In the genomic region with DNA sequence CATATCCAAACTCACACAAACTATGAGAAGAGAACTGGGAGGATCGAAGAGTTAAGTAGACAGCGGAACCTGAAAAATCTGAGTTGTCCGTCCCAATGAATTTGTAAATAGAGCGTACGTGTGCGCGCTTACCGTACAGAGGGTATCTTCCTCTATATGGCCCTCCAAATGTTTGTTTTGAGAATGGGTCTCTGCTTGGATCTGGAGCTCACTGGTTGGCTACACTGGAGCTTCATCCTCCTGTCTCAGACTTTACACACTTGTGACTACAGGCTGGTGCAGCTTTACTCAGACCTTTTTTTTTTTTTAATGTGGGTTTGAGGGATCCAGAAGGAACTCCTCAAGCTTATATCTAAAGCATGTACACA, we compare ENCODE assay signal across 8 mouse cellular contexts. TPM values are rescaled to one million over a fixed set of nuclear protein-coding genes. Genes with fewer than 3 reads are reported as not detected.
DNase-seq lines count a peak whose midpoint lies in the region; ATAC-seq and TF ChIP-seq lines count a peak whose summit lies in the region.

No protein-coding gene starts in this region.

- peak overlapping the region; percentile 74 for H3K4me3 ChIP-seq in heart, embryonic 16.5 days (ENCODE audit: low read length)
- H3K4me3 ChIP-seq in G1E (ENCODE audit: low read depth, low read length), result peak overlapping the region; percentile 97
- H3K4me3 ChIP-seq in hindbrain, embryonic 11.5 days (ENCODE audit: low read depth, low read length), result peak overlapping the region; percentile 89
- H3K4me3 ChIP-seq in midbrain, embryonic 10.5 days, result peak overlapping the region; percentile 94

- no peak for DNase-seq in heart, adult 8-10 months (ENCODE audit: low spot score)
- DNase-seq in G1E (ENCODE audit: low spot score), result no peak
- DNase-seq in hindbrain, embryonic 11.5 days (ENCODE audit: low spot score), result no peak
- no peak for DNase-seq in midbrain, embryonic 10.5 days (ENCODE audit: low spot score)
- no peak for DNase-seq in right cerebral cortex, postnatal 36 days (ENCODE audit: low spot score in 2 of 2)
- no peak for DNase-seq in c-Kit-positive CD71-positive TER-119-positive erythroid progenitor cells, embryonic 14.5 days (ENCODE audit: low spot score)
- DNase-seq in right cerebral cortex, postnatal 25 days, result no peak

- WGBS in heart, embryonic 16.5 days, result under 1% methylated on average over 8 of the region's 8 CpGs
- WGBS in hindbrain, embryonic 11.5 days, result 5% methylated on average over 8 of the region's 8 CpGs
- WGBS in midbrain, embryonic 10.5 days, result 5% methylated on average over 8 of the region's 8 CpGs

- peak overlapping the region; percentile 74 for H3K4me2 ChIP-seq in heart, embryonic 16.5 days (ENCODE audit: low read depth, low read length)
- peak overlapping the region; percentile 37 for H3K4me2 ChIP-seq in hindbrain, embryonic 11.5 days (replicated peaks; ENCODE audit: low read depth, low read length)

- peak; percentile 11; the same call in 1 of the 2 replicates for ATAC-seq in heart, embryonic 16.5 days (replicated peaks; ENCODE audit: extremely low read depth, insufficient read depth, low FRiP score)
- no peak for ATAC-seq in G1E (ENCODE audit: extremely low read depth, insufficient number of reproducible peaks, low FRiP score, poor library complexity, severe bottlenecking)
- ATAC-seq in hindbrain, embryonic 11.5 days (ENCODE audit: low FRiP score), result peak; percentile 67

- H3K9me3 ChIP-seq in heart, embryonic 16.5 days (replicated peaks; ENCODE audit: control insufficient read depth, low read length), result no peaks in the 10 kb centered on the region
- H3K9me3 ChIP-seq in G1E (replicated peaks), result no peaks in the 10 kb centered on the region
- H3K9me3 ChIP-seq in hindbrain, embryonic 11.5 days (ENCODE audit: control insufficient read depth, low read length), result no peaks in the 10 kb centered on the region
- H3K9me3 ChIP-seq in midbrain, embryonic 10.5 days (replicated peaks), result no peaks in the 10 kb centered on the region

- TF ChIP-seq CTCF in G1E (IDR thresholded peaks at IDR 0.05; ENCODE audit: low read depth, low read length), result no peak

- no peaks in the 10 kb centered on the region for H3K27me3 ChIP-seq in heart, embryonic 16.5 days (ENCODE audit: control insufficient read depth, insufficient read depth, low read length)
- peaks cover 8% of the 10 kb centered on the region for H3K27me3 ChIP-seq in G1E (ENCODE audit: insufficient read depth, low read length)
- H3K27me3 ChIP-seq in hindbrain, embryonic 11.5 days (ENCODE audit: control insufficient read depth, insufficient read depth, low read length), result no peaks in the 10 kb centered on the region
- H3K27me3 ChIP-seq in midbrain, embryonic 10.5 days (ENCODE audit: low read depth, poor library complexity, severe bottlenecking), result no peaks in the 10 kb centered on the region

- H3K9ac ChIP-seq in heart, embryonic 16.5 days (ENCODE audit: low read length), result peak overlapping the region; percentile 88
- peak overlapping the region; percentile 76 for H3K9ac ChIP-seq in hindbrain, embryonic 11.5 days (ENCODE audit: low read depth, low read length)

- H3K27ac ChIP-seq in heart, embryonic 16.5 days (ENCODE audit: low read length), result peak overlapping the region; percentile 55
- H3K27ac ChIP-seq in hindbrain, embryonic 11.5 days (ENCODE audit: low read depth, low read length), result no peak overlapping the region
- H3K27ac ChIP-seq in midbrain, embryonic 10.5 days (replicated peaks), result peak overlapping the region; percentile 86

- peaks cover 6% of the 10 kb centered on the region for H3K4me1 ChIP-seq in heart, embryonic 16.5 days (ENCODE audit: control insufficient read depth, insufficient read depth, low read length)
- H3K4me1 ChIP-seq in G1E (ENCODE audit: insufficient read depth, low read depth, low read length), result peaks cover 18% of the 10 kb centered on the region
- H3K4me1 ChIP-seq in hindbrain, embryonic 11.5 days (replicated peaks; ENCODE audit: control insufficient read depth, insufficient read depth, low read length), result 0 out of 2 replicates have a peak, but pooled peaks cover 2% of the 10 kb centered on the region
- H3K4me1 ChIP-seq in midbrain, embryonic 10.5 days, result peaks cover 16% of the 10 kb centered on the region

- no peaks in the 10 kb centered on the region; the same call in 1 of the 2 replicates for H3K36me3 ChIP-seq in heart, embryonic 16.5 days (ENCODE audit: control insufficient read depth, insufficient read depth)
- H3K36me3 ChIP-seq in G1E (replicated peaks), result peaks cover 23% of the 10 kb centered on the region
- no peaks in the 10 kb centered on the region for H3K36me3 ChIP-seq in hindbrain, embryonic 11.5 days (ENCODE audit: control insufficient read depth, insufficient read depth, low read length)
- H3K36me3 ChIP-seq in midbrain, embryonic 10.5 days, result peaks cover 3% of the 10 kb centered on the region

RNA-seq across cellular contexts. Expression of a gene that starts 0.5 kb away (rescaled TPM):
- polyA plus RNA-seq in heart, embryonic 16.5 days (2015; fragmentation: Nextera tagmentation; extraction: Ambion mirVana), result 34.5 and 36.0 TPM in 2 replicates
- 10 to 100 TPM; 44.5 to 62.8 (median 52.1) TPM for total RNA-seq in heart, adult 8-10 months (2022)
- total RNA-seq in G1E (2014; fragmentation: Nextera tagmentation) (24.3 and 26.2 TPM in 2 replicates), G1E (2017) (9.0 and 15.3 TPM in 2 replicates)
- 17.7 and 19.0 TPM in 2 replicates for polyA plus RNA-seq in G1E (2012)
- polyA plus RNA-seq in hindbrain, embryonic 11.5 days (2014; fragmentation: Nextera tagmentation; extraction: Ambion mirVana), result 31.0 and 33.3 TPM in 2 replicates
- polyA plus RNA-seq in midbrain, embryonic 10.5 days (2016; fragmentation: Nextera tagmentation; extraction: Ambion mirVana), result 26.9 and 28.9 TPM in 2 replicates

RNA-seq across cellular contexts. Expression of a gene that starts 26.9 kb away (rescaled TPM):
- 9.1 and 12.2 TPM in 2 replicates for polyA plus RNA-seq in heart, embryonic 16.5 days (2015; fragmentation: Nextera tagmentation; extraction: Ambion mirVana)
- 1 to 10 TPM in 1 of 4 experiments, under 1 TPM in 3; 0.87 to 1.1 (median 0.90) TPM for total RNA-seq in heart, adult 8-10 months (2022)
- not detected in 2 replicates for total RNA-seq in G1E (2014; fragmentation: Nextera tagmentation)
- total RNA-seq in G1E (2017), result 0.06 and 0.22 TPM in 2 replicates
- polyA plus RNA-seq in G1E (2012), result 0.03 TPM in 1 of 2 replicates, not detected in the other
- 14.0 and 15.7 TPM in 2 replicates for polyA plus RNA-seq in hindbrain, embryonic 11.5 days (2014; fragmentation: Nextera tagmentation; extraction: Ambion mirVana)
- 7.6 and 8.8 TPM in 2 replicates for polyA plus RNA-seq in midbrain, embryonic 10.5 days (2016; fragmentation: Nextera tagmentation; extraction: Ambion mirVana)
